Mouse (Mus musculus) heart, embryonic 14.5 days (tissue): ENCODE results near the gene Abcc8. TPM values are rescaled to one million over a fixed set of nuclear protein-coding genes. Genes with fewer than 3 reads are reported as not detected.

Experiments used
- ATAC-seq: fragments of 200-750 bp; cut with Nextera tagmentation; 2 replicates; pipeline ENCODE4 v1.8.0; 2017; ENCODE audit warnings: low read depth, moderate TSS enrichment; ENCODE audit not compliant: insufficient number of reproducible peaks, insufficient read depth, low FRiP score
- H3K27ac ChIP-seq, 2 experiments: fragments of 200-500 bp in 1 of 2; fragments of 300-500 bp in 1 of 2; sonication (generic) in 1 of 2; replicated peaks in 1 of 2; 2 replicates each; pipeline ENCODE4 v1.5.1; 2012 to 2014; ENCODE audit warnings: low read depth in 2 of 2, low read length in 2 of 2, control low read depth in 1 of 2, mild to moderate bottlenecking in 1 of 2, mixed read lengths in 1 of 2; ENCODE audit not compliant: control insufficient read depth in 1 of 2, insufficient read depth in 1 of 2
- H3K27me3 ChIP-seq: fragments of 300-500 bp; sonication (generic); 2 replicates; pipeline ENCODE4 v1.6.1; 2014; ENCODE audit warnings: mild to moderate bottlenecking, low read length, control low read depth; ENCODE audit not compliant: control insufficient read depth, insufficient read depth
- H3K36me3 ChIP-seq: fragments of 300-500 bp; sonication (generic); 2 replicates; pipeline ENCODE4 v1.6.1; 2014; ENCODE audit warnings: mild to moderate bottlenecking, control low read depth, low read length, mixed read lengths; ENCODE audit not compliant: control insufficient read depth, insufficient read depth
- H3K4me1 ChIP-seq, 2 experiments: fragments of 200-500 bp in 1 of 2; fragments of 300-500 bp in 1 of 2; sonication (generic) in 1 of 2; 2 replicates each; pipeline ENCODE4 v1.6.1; 2012 to 2014; ENCODE audit warnings: low read length in 2 of 2, control low read depth in 1 of 2, mixed read lengths in 1 of 2; ENCODE audit not compliant: control insufficient read depth in 2 of 2, insufficient read depth in 2 of 2
- H3K4me2 ChIP-seq: fragments of 300-500 bp; sonication (generic); 2 replicates; pipeline ENCODE4 v1.6.1; 2014; ENCODE audit warnings: mild to moderate bottlenecking, low read length
- H3K4me3 ChIP-seq, 2 experiments: fragments of 200-500 bp in 1 of 2; fragments of 300-500 bp in 1 of 2; sonication (generic) in 1 of 2; 2 replicates each; pipeline ENCODE4 v1.5.1; 2012 to 2014; ENCODE audit warnings: low read length in 2 of 2, mild to moderate bottlenecking in 2 of 2, control low read depth in 1 of 2, low read depth in 1 of 2, moderate library complexity in 1 of 2; ENCODE audit not compliant: control insufficient read depth in 1 of 2, insufficient read depth in 1 of 2
- H3K9ac ChIP-seq: fragments of 300-500 bp; sonication (generic); 2 replicates; pipeline ENCODE4 v1.6.1; 2014; ENCODE audit warnings: mild to moderate bottlenecking, low read length
- H3K9me3 ChIP-seq: fragments of 300-500 bp; sonication (generic); 2 replicates; pipeline ENCODE4 v1.6.1; 2016; ENCODE audit warnings: low read length, control low read depth; ENCODE audit not compliant: control insufficient read depth
- WGBS: fragments of 180-500 bp; shearing (Covaris S2); extraction: QIAGEN DNeasy Blood & Tissue Kit; methylation state at CpG from one replicate; pipeline ENCODE4 v1.1.7; 2014; 5-methylcytosine and 5-hydroxymethylcytosine counted together
- polyA plus RNA-seq: library from polyadenylated mRNA; unstranded; fragments of >200 nt; fragmentation: Nextera tagmentation; extraction: Ambion mirVana; gene quantifications from 2 replicates; pipeline ENCODE4 v1.2.1, GENCODE M21; 2014

The Abcc8 gene
- polyA plus RNA-seq, 1 experiment from 2014 or later = 18.8 TPM

DNA sequence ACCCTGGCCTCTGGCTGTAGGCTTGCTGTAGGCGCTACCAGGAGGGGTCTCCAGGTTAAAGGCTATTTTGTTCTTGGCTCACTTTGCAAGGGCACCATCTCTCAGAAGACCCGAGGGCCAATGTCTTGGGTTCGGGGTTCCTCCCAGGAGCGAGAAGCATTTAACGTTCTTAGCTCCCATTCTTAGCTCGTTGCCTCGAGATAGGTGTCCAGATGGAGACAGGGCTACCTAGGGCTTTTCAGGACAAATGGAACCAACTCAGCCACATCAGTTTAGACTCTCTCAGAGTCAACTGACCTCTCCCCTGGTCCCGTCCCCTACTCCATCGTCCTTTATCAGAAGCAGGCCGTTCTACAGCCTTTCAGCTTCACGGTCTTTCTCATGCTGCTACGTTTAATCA is 47.6 kb downstream of the Abcc8 start:
- 74% methylated on average over 12 of the region's 12 CpGs for WGBS
- Histone ChIP-seq H3K4me1 (peaks cover 22 to 23% of the 10 kb centered on the region in 2 experiments), H3K36me3 (no peaks in the 10 kb centered on the region), H3K27me3 (no peaks in the 10 kb centered on the region), H3K4me3 (no peak overlapping the region), H3K4me2 (no peak overlapping the region), H3K9ac (no peak overlapping the region), H3K27ac (no peak overlapping the region), H3K9me3 (no peaks in the 10 kb centered on the region)
- ATAC-seq = no peak

DNA sequence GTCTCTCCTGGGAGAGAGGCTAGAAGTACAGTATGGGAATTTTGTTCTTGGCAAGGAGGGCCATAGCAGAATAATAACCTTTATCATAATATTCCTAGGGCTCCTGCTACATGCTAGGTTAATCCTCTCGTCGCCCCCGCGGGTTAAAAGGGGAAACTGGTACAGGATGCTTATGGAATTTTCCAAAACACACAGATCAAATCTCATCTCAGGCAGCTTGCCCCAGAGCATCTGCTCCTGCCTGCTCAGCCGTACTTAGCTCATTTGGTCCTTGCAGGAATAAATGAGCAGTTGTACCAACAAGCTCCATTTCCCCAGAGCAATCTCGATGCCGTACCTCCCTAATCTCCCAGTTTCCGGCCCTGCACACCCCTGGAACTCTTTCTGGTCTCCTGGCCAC is 48.0 kb downstream of the Abcc8 start:
- Histone ChIP-seq H3K27me3 (no peaks in the 10 kb centered on the region), H3K9me3 (no peaks in the 10 kb centered on the region), H3K36me3 (no peaks in the 10 kb centered on the region), H3K4me1 (peaks cover 22 to 23% of the 10 kb centered on the region in 2 experiments), H3K4me2 (no peak overlapping the region), H3K27ac (no peak overlapping the region), H3K4me3 (no peak overlapping the region), H3K9ac (no peak overlapping the region)
- ATAC-seq = no peak
- 53% methylated on average over 8 of the region's 8 CpGs for WGBS

DNA sequence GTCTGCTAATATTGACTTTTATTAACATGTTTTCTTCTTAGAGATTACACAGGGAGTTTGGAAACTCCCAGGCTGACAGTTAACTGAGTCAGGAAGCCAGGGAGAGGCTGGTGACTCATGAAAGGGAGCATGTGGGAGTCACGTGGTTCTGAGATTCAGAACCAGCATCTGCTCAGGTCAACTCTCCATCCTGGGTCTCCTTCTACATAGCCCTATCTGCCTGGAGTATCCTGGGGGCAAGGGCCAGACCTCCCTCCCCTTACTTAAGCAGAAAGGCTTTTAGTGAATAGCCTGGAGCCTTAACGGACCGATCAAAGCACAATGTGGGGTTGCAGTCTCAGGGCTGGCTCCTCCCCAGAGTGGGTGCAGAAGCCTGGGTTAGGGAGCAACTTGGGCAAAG is 48.6 kb downstream of the Abcc8 start:
- H3K4me2 ChIP-seq = no peak overlapping the region
- H3K9ac ChIP-seq = no peak overlapping the region
- no peak overlapping the region for H3K27ac ChIP-seq
- no peak for ATAC-seq
- no peaks in the 10 kb centered on the region for H3K36me3 ChIP-seq
- 31% methylated on average over 3 of the region's 3 CpGs for WGBS
- H3K4me3 ChIP-seq = no peak overlapping the region
- no peaks in the 10 kb centered on the region for H3K9me3 ChIP-seq
- peaks cover 22 to 23% of the 10 kb centered on the region in 2 experiments for H3K4me1 ChIP-seq
- no peaks in the 10 kb centered on the region for H3K27me3 ChIP-seq

DNA sequence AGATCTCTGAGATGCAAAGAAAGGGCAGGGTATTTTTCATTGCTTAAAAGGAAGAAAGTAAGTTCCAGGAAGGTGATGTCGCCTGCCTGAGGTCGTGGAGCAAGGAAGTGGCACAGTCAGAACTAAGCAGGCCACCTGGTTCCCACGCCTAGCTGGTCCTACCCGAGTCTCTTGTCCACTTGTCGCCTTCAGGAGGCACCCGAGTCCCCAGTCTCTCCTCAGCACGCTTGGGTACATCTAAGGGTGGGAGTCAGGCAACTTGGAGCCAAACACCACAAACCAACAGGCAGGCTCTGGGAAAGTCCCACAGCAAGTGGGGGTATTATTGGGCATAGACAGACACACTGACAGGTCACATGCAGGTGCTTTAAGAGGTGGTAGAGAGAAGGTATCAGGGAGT is 49.1 kb downstream of the Abcc8 start:
- 57% methylated on average over 7 of the region's 7 CpGs for WGBS
- peaks cover 22 to 26% of the 10 kb centered on the region in 2 experiments for H3K4me1 ChIP-seq
- H3K9ac ChIP-seq = no peak overlapping the region
- H3K9me3 ChIP-seq = no peaks in the 10 kb centered on the region
- no peak overlapping the region for H3K27ac ChIP-seq
- no peak for ATAC-seq
- no peak overlapping the region for H3K4me3 ChIP-seq
- H3K4me2 ChIP-seq = no peak overlapping the region
- no peaks in the 10 kb centered on the region for H3K36me3 ChIP-seq
- no peaks in the 10 kb centered on the region for H3K27me3 ChIP-seq

DNA sequence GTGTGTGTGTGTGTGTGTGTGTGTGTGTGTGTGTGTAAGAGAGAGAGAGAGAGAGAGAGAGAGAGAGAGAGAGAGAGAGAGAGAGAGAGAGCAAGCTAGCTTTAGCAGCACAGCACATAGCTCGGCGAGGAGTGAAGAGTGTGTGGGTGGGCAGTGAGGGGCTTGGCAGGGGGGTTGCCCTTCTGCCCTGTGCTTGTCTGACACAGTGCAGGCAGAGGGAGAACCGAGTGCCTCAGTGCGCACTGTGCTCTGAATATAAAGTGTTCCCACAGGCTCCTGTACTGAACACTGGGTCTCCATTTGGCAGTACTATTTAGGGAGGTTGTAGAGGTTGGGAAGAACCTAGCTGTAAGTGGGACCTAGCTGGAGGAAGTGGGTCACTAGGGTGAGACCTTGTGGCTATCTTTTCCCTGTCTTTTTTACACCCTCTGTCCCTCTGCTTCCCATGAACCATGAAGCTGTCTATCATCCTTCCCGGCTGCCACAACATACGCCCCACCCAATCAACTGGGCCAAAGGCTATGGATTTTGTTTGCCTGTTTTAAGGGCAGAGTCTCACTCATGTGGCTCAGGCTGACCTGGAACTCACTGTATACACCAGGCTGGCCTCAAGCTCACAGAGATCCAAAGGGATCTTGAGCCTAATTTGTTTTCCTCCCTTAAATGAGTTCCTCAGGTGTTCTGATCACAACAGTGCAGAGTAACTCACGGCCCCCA is 50.2 kb downstream of the Abcc8 start:
- no peaks in the 10 kb centered on the region for H3K36me3 ChIP-seq
- no peaks in the 10 kb centered on the region for H3K27me3 ChIP-seq
- H3K4me1 ChIP-seq = peaks cover 31 to 36% of the 10 kb centered on the region in 2 experiments
- H3K9me3 ChIP-seq = no peaks in the 10 kb centered on the region
- H3K4me3 ChIP-seq = no peak overlapping the region
- no peak for ATAC-seq
- H3K27ac ChIP-seq = no peak overlapping the region
- no peak overlapping the region for H3K9ac ChIP-seq
- H3K4me2 ChIP-seq = no peak overlapping the region
- WGBS = 49% methylated on average over 7 of the region's 7 CpGs

DNA sequence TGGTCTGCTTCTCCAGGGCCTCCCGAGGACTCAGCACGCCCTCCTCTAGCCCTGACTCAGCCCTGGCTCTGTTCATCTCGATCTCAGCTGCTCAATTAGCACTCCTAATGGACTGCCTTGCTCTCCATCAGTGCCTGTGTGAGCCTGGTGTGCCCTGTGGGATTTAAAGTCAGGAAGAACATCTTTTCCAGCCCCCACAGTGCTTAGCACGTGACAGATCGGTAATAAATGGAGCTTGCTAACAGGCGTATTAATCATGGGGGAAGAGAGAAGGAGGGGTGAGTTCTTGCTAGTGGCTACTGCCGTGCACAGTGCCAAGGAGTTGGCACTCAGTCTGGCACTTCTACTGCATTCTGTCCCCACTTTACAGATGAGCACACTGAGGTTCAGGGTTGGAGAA is 51.6 kb downstream of the Abcc8 start:
- Histone ChIP-seq H3K4me2 (no peak overlapping the region), H3K4me1 (peaks cover 20 to 30% of the 10 kb centered on the region in 2 experiments), H3K27me3 (0 out of 2 replicates have a peak, but pooled peaks cover 2% of the 10 kb centered on the region), H3K9ac (no peak overlapping the region), H3K27ac (no peak overlapping the region), H3K9me3 (no peaks in the 10 kb centered on the region), H3K36me3 (no peaks in the 10 kb centered on the region), H3K4me3 (no peak overlapping the region)
- WGBS = 75% methylated on average over 7 of the region's 7 CpGs
- no peak for ATAC-seq

DNA sequence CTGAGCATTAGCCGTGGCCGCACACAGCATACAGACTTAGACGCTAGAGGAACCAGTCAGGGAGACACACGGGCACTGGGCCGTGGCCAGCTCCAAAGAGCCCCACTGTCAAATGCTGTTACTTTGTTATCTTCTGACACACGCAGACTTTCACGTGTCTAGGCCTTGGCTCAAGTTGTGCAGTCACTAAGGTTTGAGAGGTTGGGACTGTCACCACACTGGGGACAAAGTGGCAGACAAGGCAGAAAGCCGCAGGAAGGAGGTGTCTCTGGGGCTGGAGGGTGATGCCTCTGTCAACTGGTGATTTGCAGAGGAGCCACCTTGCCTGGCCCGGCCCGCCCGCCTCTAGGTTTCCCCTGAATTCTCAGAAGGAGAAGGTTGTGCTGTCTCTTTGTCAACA is 54.5 kb downstream of the Abcc8 start:
- Histone ChIP-seq H3K9me3 (peaks cover 5% of the 10 kb centered on the region; the same call in 1 of the 2 replicates), H3K27ac (no peak overlapping the region), H3K4me1 (peaks cover 15 to 23% of the 10 kb centered on the region in 2 experiments), H3K4me2 (0 out of 2 replicates have a peak overlapping the region, but pooled peaks have one; percentile 12), H3K4me3 (no peak overlapping the region), H3K27me3 (0 out of 2 replicates have a peak, but pooled peaks cover 3% of the 10 kb centered on the region), H3K9ac (no peak overlapping the region), H3K36me3 (no peaks in the 10 kb centered on the region)
- ATAC-seq = peak; percentile 59
- 36% methylated on average over 11 of the region's 11 CpGs for WGBS

DNA sequence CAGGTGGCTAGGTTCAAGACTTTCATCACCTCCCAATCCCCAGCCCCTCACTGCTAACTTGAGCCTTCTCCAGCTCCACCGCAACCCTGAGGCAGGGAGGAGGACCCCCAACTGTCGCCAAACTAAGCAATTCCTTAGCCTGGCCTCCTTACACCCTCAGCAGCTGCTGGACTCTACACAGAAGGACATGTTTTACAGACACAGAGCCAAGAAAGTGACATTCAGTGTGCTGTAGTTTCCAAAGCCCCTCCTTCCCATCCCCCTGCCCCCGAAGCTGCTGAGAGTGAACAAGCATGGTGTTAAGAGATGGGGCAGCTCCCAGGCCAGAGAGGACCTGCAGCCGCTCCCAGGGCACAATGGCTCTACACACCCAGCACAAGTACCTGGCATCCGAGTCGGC is 55.4 kb downstream of the Abcc8 start:
- H3K4me2 ChIP-seq = no peak overlapping the region
- H3K36me3 ChIP-seq = no peaks in the 10 kb centered on the region
- no peak overlapping the region for H3K9ac ChIP-seq
- ATAC-seq = no peak
- peaks cover 12 to 18% of the 10 kb centered on the region in 2 experiments for H3K4me1 ChIP-seq
- 62% methylated on average over 6 of the region's 6 CpGs for WGBS
- 0 out of 2 replicates have a peak, but pooled peaks cover 3% of the 10 kb centered on the region for H3K27me3 ChIP-seq
- H3K27ac ChIP-seq = no peak overlapping the region
- no peak overlapping the region for H3K4me3 ChIP-seq
- H3K9me3 ChIP-seq = peaks cover 5% of the 10 kb centered on the region; the same call in 1 of the 2 replicates
